Mouse (Mus musculus): ENCODE measurements at regions not wholly inside any gene's neighbourhood (a gene's known extent, or its start where the extent isn't known, plus 50 kb on each side); places are given as distances from the start of the nearest gene placed in this dataset.

- TF ChIP-seq CHD2 (IDR thresholded peaks at IDR 0.05; ENCODE audit: low read depth, low read length): no peak
- TF ChIP-seq HCFC1 (IDR thresholded peaks at IDR 0.05; ENCODE audit: borderline replicate concordance, insufficient read depth, low read length): no peak
Observed at GRCm38 (mm10) chr3:105141170-105141971, 74.7 kb downstream of the 4930564D02Rik start.
